Mouse (Mus musculus) thymus, adult 2 months (tissue): ENCODE results near the gene P2rx1. TPM values are rescaled to one million over a fixed set of nuclear protein-coding genes. Genes with fewer than 3 reads are reported as not detected.

Experiments used
- DNase-seq: peaks from one replicate; pipeline ENCODE4 v3.0.0; 2021
- H3K27ac ChIP-seq: fragments of 200-500 bp; 2 replicates; pipeline ENCODE4 v1.5.1; 2012; ENCODE audit warnings: low read length, control low read depth; ENCODE audit not compliant: control insufficient read depth, insufficient read depth
- H3K27me3 ChIP-seq: fragments of 200-500 bp; 2 replicates; pipeline ENCODE4 v1.6.1; 2012; ENCODE audit warnings: mild to moderate bottlenecking, low read length, moderate library complexity, mixed read lengths; ENCODE audit not compliant: control insufficient read depth, insufficient read depth
- H3K36me3 ChIP-seq: fragments of 200-500 bp; 2 replicates; pipeline ENCODE4 v1.6.1; 2012; ENCODE audit warnings: mild to moderate bottlenecking, low read length, moderate library complexity; ENCODE audit not compliant: control insufficient read depth, insufficient read depth
- H3K4me1 ChIP-seq: fragments of 200-500 bp; replicated peaks from 2 replicates; pipeline ENCODE4 v1.6.1; 2012; ENCODE audit warnings: low read length; ENCODE audit not compliant: control insufficient read depth, insufficient read depth
- H3K4me3 ChIP-seq: fragments of 200-500 bp; 2 replicates; pipeline ENCODE4 v1.5.1; 2012; ENCODE audit warnings: mild to moderate bottlenecking, low read length, control low read depth, moderate library complexity; ENCODE audit not compliant: control insufficient read depth, insufficient read depth
- CTCF ChIP-seq: fragments of 200-500 bp; IDR thresholded peaks from 2 replicates; pipeline ENCODE4 v1.5.1; 2012; ENCODE audit warnings: mild to moderate bottlenecking, control low read depth, low read length, moderate library complexity, borderline replicate concordance; ENCODE audit not compliant: control insufficient read depth, poor library complexity, insufficient read depth; ENCODE audit errors: extremely low read depth
- POLR2A ChIP-seq: fragments of 200-500 bp; IDR thresholded peaks from 2 replicates; pipeline ENCODE4 v1.6.1; 2012; ENCODE audit warnings: mild to moderate bottlenecking, low read length, control low read depth, moderate library complexity; ENCODE audit not compliant: control insufficient read depth, poor library complexity, insufficient read depth; ENCODE audit errors: extremely low read depth
- WGBS: fragments of 180-500 bp; shearing (Covaris S2); methylation state at CpG from one replicate; pipeline ENCODE4 v1.1.7; 2018; 5-methylcytosine and 5-hydroxymethylcytosine counted together
- polyA plus RNA-seq: library from polyadenylated mRNA; depleted of rRNA; stranded (reverse); fragments of >200 nt; gene quantifications from 2 replicates; pipeline ENCODE4 v1.2.3, GENCODE M21; 2012; rRNA removed

Gene P2rx1
- 82.6 and 103 TPM in 2 replicates for polyA plus RNA-seq

GRCm38 (mm10) chr11:72998771-72999170 is at the start of gene P2rx1:
P2rx1 (plus strand) TSS chr11:72999103.
- Histone ChIP-seq H3K27ac (no peak within 1 kb of the TSS), H3K4me3 (no peak within 1 kb of the TSS), H3K4me1 (no peaks in the 10 kb centered on the region; the same call in 1 of the 2 replicates), H3K27me3 (no peaks in the 10 kb centered on the region), H3K36me3 (no peaks in the 10 kb centered on the region)
- TF ChIP-seq CTCF (no peak), POLR2A (no peak)
- DNase-seq: no peak
- 32% methylated on average over 8 of the region's 8 CpGs for WGBS

- 46% methylated on average over 22 of the region's 22 CpGs for WGBS
- no peak for TF ChIP-seq POLR2A
- no peak for TF ChIP-seq CTCF
- H3K27ac ChIP-seq: no peak overlapping the region
- DNase-seq: no peak
- no peak overlapping the region for H3K4me3 ChIP-seq
- no peaks in the 10 kb centered on the region for H3K36me3 ChIP-seq
- peaks cover 52% of the 10 kb centered on the region for H3K4me1 ChIP-seq
- no peaks in the 10 kb centered on the region for H3K27me3 ChIP-seq
These were observed 47.5 kb upstream of the P2rx1 start for GRCm38 (mm10) chr11:72951137-72952000.

GRCm38 (mm10) chr11:72952226-72952625 is 46.7 kb upstream of the P2rx1 start:
- Histone ChIP-seq H3K36me3 (no peaks in the 10 kb centered on the region), H3K27ac (no peak overlapping the region; the same call in 1 of the 2 replicates), H3K27me3 (no peaks in the 10 kb centered on the region), H3K4me3 (no peak overlapping the region), H3K4me1 (peaks cover 46% of the 10 kb centered on the region)
- WGBS: 81% methylated on average over 3 of the region's 3 CpGs
- TF ChIP-seq CTCF (no peak), POLR2A (no peak)
- no peak for DNase-seq

GRCm38 (mm10) chr11:72952697-72953096 is 46.2 kb upstream of the P2rx1 start:
- Histone ChIP-seq H3K27ac (no peak overlapping the region; the same call in 1 of the 2 replicates), H3K4me3 (no peak overlapping the region), H3K36me3 (no peaks in the 10 kb centered on the region), H3K4me1 (peaks cover 50% of the 10 kb centered on the region), H3K27me3 (no peaks in the 10 kb centered on the region)
- no peak for DNase-seq
- WGBS: 81% methylated on average over 6 of the region's 6 CpGs
- no peak for TF ChIP-seq POLR2A
- no peak for TF ChIP-seq CTCF

- H3K36me3 ChIP-seq: no peaks in the 10 kb centered on the region
- 88% methylated on average over 1 of the region's 1 CpGs for WGBS
- H3K27ac ChIP-seq: no peak overlapping the region
- peaks cover 50% of the 10 kb centered on the region for H3K4me1 ChIP-seq
- DNase-seq: no peak
- H3K27me3 ChIP-seq: no peaks in the 10 kb centered on the region
- H3K4me3 ChIP-seq: no peak overlapping the region
- TF ChIP-seq POLR2A (no peak), CTCF (no peak)
These were observed 45.8 kb upstream of the P2rx1 start for GRCm38 (mm10) chr11:72953116-72953439.

- H3K4me3 ChIP-seq: no peak overlapping the region
- DNase-seq: no peak
- H3K27ac ChIP-seq: no peak overlapping the region
- TF ChIP-seq CTCF (no peak), POLR2A (no peak)
- H3K36me3 ChIP-seq: no peaks in the 10 kb centered on the region
- no peaks in the 10 kb centered on the region for H3K27me3 ChIP-seq
- peaks cover 49% of the 10 kb centered on the region for H3K4me1 ChIP-seq
- WGBS: 64% methylated on average over 4 of the region's 4 CpGs
These were observed 45.3 kb upstream of the P2rx1 start for GRCm38 (mm10) chr11:72953440-72954151.

- H3K27me3 ChIP-seq: no peaks in the 10 kb centered on the region
- H3K27ac ChIP-seq: no peak overlapping the region
- H3K4me1 ChIP-seq: peaks cover 53% of the 10 kb centered on the region
- WGBS: 78% methylated on average over 4 of the region's 4 CpGs
- H3K36me3 ChIP-seq: no peaks in the 10 kb centered on the region
- H3K4me3 ChIP-seq: no peak overlapping the region
- DNase-seq: no peak
- no peak for TF ChIP-seq POLR2A
- no peak for TF ChIP-seq CTCF
These were observed 44.7 kb upstream of the P2rx1 start for GRCm38 (mm10) chr11:72954216-72954615.
